ENCODE assay signal across 12 mouse cellular contexts in genomic region chr10:25128455-25128863, GRCm38 (mm10).
DNase-seq lines count a peak whose midpoint lies in the region; ATAC-seq and TF ChIP-seq lines count a peak whose summit lies in the region.
"Had no signal": no experiment of that assay in that cellular context is flagged by ENCODE, and none has a peak within 500 bp of the region (broad histone marks: within the 10 kb centered on the region; RNA-seq: fewer than 3 reads in every experiment).

No protein-coding gene starts in this region.

- no peak overlapping the region for H3K4me2 ChIP-seq in midbrain, embryonic 13.5 days (replicated peaks)
- H3K4me2 ChIP-seq: hindbrain, embryonic 15.5 days had no signal

- peak overlapping the region; percentile 46; the same call in 1 of the 2 replicates for H3K4me3 ChIP-seq in G1E (ENCODE audit: low read depth, low read length)
- no peak overlapping the region for H3K4me3 ChIP-seq in midbrain, embryonic 13.5 days (replicated peaks)
- H3K4me3 ChIP-seq: hindbrain, embryonic 15.5 days had no signal

- no peak for TF ChIP-seq CTCF in G1E (IDR thresholded peaks at IDR 0.05; ENCODE audit: low read depth, low read length)

- no peaks in the 10 kb centered on the region for H3K36me3 ChIP-seq in G1E (replicated peaks)
- H3K36me3 ChIP-seq in midbrain, embryonic 13.5 days, result no peaks in the 10 kb centered on the region
- H3K36me3 ChIP-seq: hindbrain, embryonic 15.5 days had no signal

- H3K27me3 ChIP-seq in G1E (ENCODE audit: insufficient read depth, low read length), result no peaks in the 10 kb centered on the region
- no peaks in the 10 kb centered on the region for H3K27me3 ChIP-seq in midbrain, embryonic 13.5 days
- H3K27me3 ChIP-seq: hindbrain, embryonic 15.5 days had no signal

- H3K27ac ChIP-seq in midbrain, embryonic 13.5 days, result no peak overlapping the region
- H3K27ac ChIP-seq: hindbrain, embryonic 15.5 days had no signal

- no peaks in the 10 kb centered on the region for H3K9me3 ChIP-seq in G1E (replicated peaks)
- no peaks in the 10 kb centered on the region for H3K9me3 ChIP-seq in midbrain, embryonic 13.5 days
- H3K9me3 ChIP-seq: hindbrain, embryonic 15.5 days had no signal

- no peak for DNase-seq in G1E (ENCODE audit: low spot score)
- DNase-seq in adrenal gland, postnatal 25 days, result peak; percentile 13
- peak; percentile 62 to 66 for DNase-seq in heart, adult 9 months (ENCODE audit: low spot score in 2 of 2)
- peak; percentile 50 for DNase-seq in lung, postnatal 14 days
- DNase-seq in right cerebral cortex, adult 2 months (ENCODE audit: low spot score in 2 of 2), result no peak
- no peak for DNase-seq in spleen, postnatal 4 days (ENCODE audit: low spot score in 2 of 2)
- DNase-seq: cerebellum, postnatal 14 days; layer of hippocampus, postnatal 36 days had no signal

- no peak overlapping the region for H3K9ac ChIP-seq in midbrain, embryonic 13.5 days (replicated peaks)
- H3K9ac ChIP-seq: hindbrain, embryonic 15.5 days had no signal

- WGBS in midbrain, embryonic 13.5 days, result 81% methylated on average over 5 of the region's 5 CpGs

- ATAC-seq in G1E (ENCODE audit: extremely low read depth, insufficient number of reproducible peaks, low FRiP score, poor library complexity, severe bottlenecking), result peak; percentile 59
- ATAC-seq in frontal cortex, adult (ENCODE audit: low TSS enrichment), result no peak
- ATAC-seq in midbrain, embryonic 13.5 days, result no peak
- ATAC-seq: forebrain, embryonic 14.5 days had no signal

- peaks cover 55% of the 10 kb centered on the region for H3K4me1 ChIP-seq in G1E (ENCODE audit: insufficient read depth, low read depth, low read length)
- H3K4me1 ChIP-seq in midbrain, embryonic 13.5 days (replicated peaks), result no peaks in the 10 kb centered on the region
- H3K4me1 ChIP-seq: hindbrain, embryonic 15.5 days had no signal

Comparison
In these comparisons a context has a peak if more than half of its experiments do, and no peak if none do; other contexts are left out.
1. DNase-seq: peak in adrenal gland, postnatal 25 days (single experiment), heart, adult 9 months (2 of 2) and lung, postnatal 14 days (single experiment); none in G1E (single experiment), right cerebral cortex, adult 2 months (0 of 2) and spleen, postnatal 4 days (0 of 2).